24 mouse cellular contexts compared by ENCODE assay signal in the genomic region with DNA sequence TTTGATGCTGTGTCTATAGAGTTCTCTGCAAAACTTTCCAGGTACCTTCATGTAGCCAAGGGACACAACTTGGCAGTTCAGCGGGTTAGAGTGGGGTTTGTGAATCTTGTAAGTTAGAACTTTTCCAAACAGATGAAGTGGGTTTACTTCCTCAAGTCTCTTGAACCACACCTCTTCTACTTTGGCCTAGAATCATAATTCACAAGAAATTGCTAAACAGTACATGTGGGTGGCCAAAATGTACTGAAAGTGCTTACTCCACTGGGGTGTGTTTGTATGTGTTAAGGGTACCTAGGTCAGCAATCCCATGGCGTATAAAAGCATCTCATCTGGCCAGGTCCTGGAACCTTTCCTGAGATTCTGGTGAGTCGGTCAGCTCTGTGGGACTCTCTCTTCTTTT. TPM values are rescaled to one million over a fixed set of nuclear protein-coding genes. Genes with fewer than 3 reads are reported as not detected.
DNase-seq lines count a peak whose midpoint lies in the region; ATAC-seq lines count a peak whose summit lies in the region.
"Had no signal": no experiment of that assay in that cellular context is flagged by ENCODE, and none has a peak within 500 bp of the region (broad histone marks: within the 10 kb centered on the region; RNA-seq: fewer than 3 reads in every experiment).

Gene Retnla, plus strand, starts transcription at position 286 of the 400 bp plus-strand sequence.

- no peak within 1 kb of the TSS for H3K9ac ChIP-seq in lung, embryonic 15.5 days
- H3K9ac ChIP-seq: forebrain, embryonic 15.5 days; hindbrain, embryonic 12.5 days had no signal

- ATAC-seq in lung, embryonic 15.5 days (ENCODE audit: borderline replicate concordance, extremely low read depth, low FRiP score, low TSS enrichment), result no peak
- ATAC-seq: activated CD4-positive, CD25-positive, alpha-beta regulatory T cell, adult 4 months; forebrain, embryonic 15.5 days; hindbrain, embryonic 16.5 days; inflammation-experienced regulatory T-cells, adult 6 months; Patski had no signal

- no peak within 1 kb of the TSS for H3K4me3 ChIP-seq in lung, embryonic 15.5 days
- H3K4me3 ChIP-seq: embryonic facial prominence, embryonic 10.5 days; forebrain, embryonic 15.5 days; heart, embryonic 10.5 days; hindbrain, embryonic 12.5 days had no signal

- H3K4me2 ChIP-seq in lung, embryonic 15.5 days, result no peak within 1 kb of the TSS
- H3K4me2 ChIP-seq: forebrain, embryonic 15.5 days; hindbrain, embryonic 12.5 days had no signal

- H3K4me1 ChIP-seq in lung, embryonic 15.5 days, result no peaks in the 10 kb centered on the region
- H3K4me1 ChIP-seq: embryonic facial prominence, embryonic 10.5 days; forebrain, embryonic 15.5 days; heart, embryonic 10.5 days; hindbrain, embryonic 12.5 days had no signal

- no peak within 1 kb of the TSS for H3K27ac ChIP-seq in lung, embryonic 15.5 days
- H3K27ac ChIP-seq: embryonic facial prominence, embryonic 10.5 days; forebrain, embryonic 15.5 days; heart, embryonic 10.5 days; hindbrain, embryonic 12.5 days had no signal

- WGBS in lung, embryonic 15.5 days, result 71% methylated on average over 3 of the region's 3 CpGs

- H3K36me3 ChIP-seq in lung, embryonic 15.5 days, result no peaks in the 10 kb centered on the region
- H3K36me3 ChIP-seq: embryonic facial prominence, embryonic 10.5 days; forebrain, embryonic 15.5 days; heart, embryonic 10.5 days; hindbrain, embryonic 12.5 days had no signal

- H3K27me3 ChIP-seq in lung, embryonic 15.5 days, result no peaks in the 10 kb centered on the region
- H3K27me3 ChIP-seq: CH12.LX; forebrain, embryonic 15.5 days; hindbrain, embryonic 12.5 days had no signal

- no peaks in the 10 kb centered on the region for H3K9me3 ChIP-seq in lung, embryonic 15.5 days
- H3K9me3 ChIP-seq: embryonic facial prominence, embryonic 10.5 days; forebrain, embryonic 15.5 days; heart, embryonic 10.5 days; hindbrain, embryonic 12.5 days had no signal

- no peak for DNase-seq in adrenal gland, postnatal 10 days
- DNase-seq in adrenal gland, adult 18-20 months (ENCODE audit: low spot score in 2 of 2), result no peak
- DNase-seq in lung, postnatal 14 days, result no peak
- DNase-seq in urinary bladder, adult 2 months (ENCODE audit: low spot score), result no peak
- no peak for DNase-seq in urinary bladder, postnatal 14 days (ENCODE audit: low spot score)
- DNase-seq in right cerebral cortex, postnatal 36 days (ENCODE audit: low spot score in 2 of 2), result no peak
- DNase-seq: cerebellum, adult 2 months; cerebellum, postnatal 10 days; gastrocnemius, postnatal 36 days; heart, adult 18-20 months; heart, postnatal 10 days; heart, postnatal 4 days had no signal

RNA-seq across cellular contexts. Expression of gene Retnla, which starts in this region (rescaled TPM):
- total RNA-seq in adrenal gland, postnatal 10 days (2021), result 10 to 100 TPM; 10.5 to 13.0 TPM
- total RNA-seq in adrenal gland, adult 18-20 months (2021), result 10 to 100 TPM in 1 of 2 experiments, 1 to 10 TPM in 1; 6.0 to 48.5 TPM
- 14.3 and 22.5 TPM in 2 replicates for polyA plus RNA-seq in lung, embryonic 15.5 days (2015; fragmentation: Nextera tagmentation; extraction: Ambion mirVana)
- polyA plus RNA-seq in urinary bladder, adult 2 months (2012; rRNA removed), result 193 and 210 TPM in 2 replicates
- total RNA-seq: CH12.LX; heart, postnatal 4 days had no signal
- polyA plus RNA-seq: activated CD4-positive, CD25-positive, alpha-beta regulatory T cell, adult 4 months; cerebellum, adult 2 months; embryonic facial prominence, embryonic 10.5 days; embryonic facial prominence, embryonic 14.5 days; forebrain, embryonic 15.5 days; heart, embryonic 10.5 days; heart, embryonic 14.5 days; hindbrain, embryonic 12.5 days; hindbrain, embryonic 16.5 days; inflammation-experienced regulatory T-cells, adult 6 months; Patski had no signal
